Mouse (Mus musculus) limb, embryonic 12.5 days (tissue): ENCODE results near the gene Opcml. TPM values are rescaled to one million over a fixed set of nuclear protein-coding genes. Genes with fewer than 3 reads are reported as not detected.

ENCODE experiments used
- microRNA-seq: library from miRNA; unstranded; fragments of <30 nt; microRNA quantifications from one replicate; pipeline ENCODE4, GENCODE M21; 2017
- polyA plus RNA-seq: library from polyadenylated mRNA; unstranded; fragments of >200 nt; fragmentation: Nextera tagmentation; extraction: Ambion mirVana; gene quantifications from 2 replicates; pipeline ENCODE4 v1.2.1, GENCODE M21; 2016

Opcml gene
- polyA plus RNA-seq, 1 experiment from 2014 or later, result 1.6 TPM

Small RNA genes lying within 50 kb of the gene (microRNA-seq; reads per million reads assigned to microRNA genes)
- gene Gm44316, result not detected
